Comparison of ENCODE assay signal across 10 mouse cellular contexts in the genomic region with DNA sequence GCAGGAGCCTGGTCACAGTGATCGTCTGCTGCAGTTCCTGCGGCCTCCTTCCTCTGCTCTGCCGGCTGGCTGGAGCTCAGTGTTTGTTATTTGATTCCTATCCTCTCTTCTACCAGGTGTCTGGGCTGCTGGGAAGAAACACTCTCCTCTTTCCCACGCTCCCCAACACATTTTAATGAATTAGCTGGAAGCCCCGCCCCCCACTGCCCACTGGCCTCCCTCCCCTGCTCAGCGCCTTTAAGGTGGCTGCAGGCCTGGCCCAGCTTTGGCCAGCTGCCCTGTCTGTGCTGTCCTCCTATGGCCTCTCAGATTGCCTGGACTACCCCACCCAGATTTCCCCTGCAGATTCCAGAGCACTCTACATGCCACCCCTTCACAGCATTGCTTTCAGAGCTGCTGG. TPM values are rescaled to one million over a fixed set of nuclear protein-coding genes. Genes with fewer than 3 reads are reported as not detected.
DNase-seq lines count a peak whose midpoint lies in the region; ATAC-seq lines count a peak whose summit lies in the region.
"Had no signal": no experiment of that assay in that cellular context is flagged by ENCODE, and none has a peak within 500 bp of the region (broad histone marks: within the 10 kb centered on the region; RNA-seq: fewer than 3 reads in every experiment).

No protein-coding gene starts in this region.

- 0% methylated on average over 6 of the region's 6 CpGs for WGBS in forebrain, embryonic 12.5 days
- WGBS in intestine, embryonic 14.5 days: 4% methylated on average over 6 of the region's 6 CpGs
- 8% methylated on average over 6 of the region's 6 CpGs for WGBS in lung, embryonic 15.5 days

- H3K27ac ChIP-seq in forebrain, embryonic 12.5 days: peak overlapping the region; percentile 85
- H3K27ac ChIP-seq in intestine, embryonic 14.5 days (ENCODE audit: low read depth): 0 out of 2 replicates have a peak overlapping the region, but pooled peaks have one; percentile 40
- H3K27ac ChIP-seq in lung, embryonic 15.5 days: peak overlapping the region; percentile 71

- H3K9me3 ChIP-seq in forebrain, embryonic 12.5 days: no peaks in the 10 kb centered on the region
- H3K9me3 ChIP-seq in intestine, embryonic 14.5 days (ENCODE audit: control insufficient read depth, low read length): no peaks in the 10 kb centered on the region
- H3K9me3 ChIP-seq in lung, embryonic 15.5 days: no peaks in the 10 kb centered on the region

- H3K36me3 ChIP-seq in forebrain, embryonic 12.5 days (replicated peaks): no peaks in the 10 kb centered on the region
- H3K36me3 ChIP-seq in intestine, embryonic 14.5 days (ENCODE audit: control insufficient read depth, insufficient read depth, low read length): no peaks in the 10 kb centered on the region
- no peaks in the 10 kb centered on the region for H3K36me3 ChIP-seq in lung, embryonic 15.5 days

- intact Hi-C loops in left cerebral cortex, postnatal 10 days (cut with DNase I): no loop called here

- H3K27me3 ChIP-seq in forebrain, embryonic 12.5 days: no peaks in the 10 kb centered on the region
- H3K27me3 ChIP-seq in intestine, embryonic 14.5 days (replicated peaks; ENCODE audit: control insufficient read depth, insufficient read depth, low read length): peaks cover 62% of the 10 kb centered on the region
- H3K27me3 ChIP-seq in lung, embryonic 15.5 days: peaks cover 58% of the 10 kb centered on the region

- peak overlapping the region; percentile 21 for H3K4me3 ChIP-seq in forebrain, embryonic 12.5 days (replicated peaks)
- H3K4me3 ChIP-seq in intestine, embryonic 14.5 days (ENCODE audit: low read depth, low read length): no peak overlapping the region
- no peak overlapping the region for H3K4me3 ChIP-seq in lung, embryonic 15.5 days

- peak; percentile 59 to 89 for DNase-seq in left cerebral cortex, postnatal 10 days (ENCODE audit: extremely low spot score in 1 of 2, low spot score in 2 of 2)
- no peak for DNase-seq in left cerebral cortex, adult 8-10 months (ENCODE audit: low spot score in 2 of 2)
- peak; percentile 58 for DNase-seq in intestine, embryonic 14.5 days (ENCODE audit: low spot score)
- DNase-seq in right cerebral cortex, postnatal 4 days: peak; percentile 79
- no peak for DNase-seq in frontal cortex, adult 2 months (ENCODE audit: extremely low spot score in 1 of 2, low spot score in 1 of 2)
- DNase-seq in adrenal gland, postnatal 4 days (ENCODE audit: low spot score in 2 of 2): no peak

- ATAC-seq in forebrain, embryonic 12.5 days (ENCODE audit: low FRiP score): peak; percentile 16; the same call in 1 of the 2 replicates
- ATAC-seq in intestine, embryonic 14.5 days (replicated peaks; ENCODE audit: low FRiP score, low TSS enrichment, low read depth): no peak
- no peak for ATAC-seq in lung, embryonic 15.5 days (ENCODE audit: borderline replicate concordance, extremely low read depth, low FRiP score, low TSS enrichment)

- H3K4me2 ChIP-seq in forebrain, embryonic 12.5 days: peak overlapping the region; percentile 48
- H3K4me2 ChIP-seq in intestine, embryonic 14.5 days (ENCODE audit: low read length): 0 out of 2 replicates have a peak overlapping the region, but pooled peaks have one; percentile 7
- peak overlapping the region; percentile 30; the same call in 1 of the 2 replicates for H3K4me2 ChIP-seq in lung, embryonic 15.5 days

- peaks cover 61% of the 10 kb centered on the region for H3K4me1 ChIP-seq in forebrain, embryonic 12.5 days
- peaks cover 24% of the 10 kb centered on the region for H3K4me1 ChIP-seq in intestine, embryonic 14.5 days (replicated peaks; ENCODE audit: control insufficient read depth, insufficient read depth, low read length)
- peaks cover 65% of the 10 kb centered on the region for H3K4me1 ChIP-seq in lung, embryonic 15.5 days

- H3K9ac ChIP-seq in forebrain, embryonic 12.5 days: peak overlapping the region; percentile 47
- H3K9ac ChIP-seq in intestine, embryonic 14.5 days (ENCODE audit: low read length): peak overlapping the region; percentile 8; the same call in 1 of the 2 replicates
- peak overlapping the region; percentile 7; the same call in 1 of the 2 replicates for H3K9ac ChIP-seq in lung, embryonic 15.5 days

RNA-seq across cellular contexts. Expression of a gene that starts 2.9 kb away (rescaled TPM):
- 10 to 100 TPM; 34.5 to 41.9 TPM for total RNA-seq in left cerebral cortex, postnatal 10 days (2021)
- total RNA-seq in left cerebral cortex, adult 8-10 months (2022): 10 to 100 TPM; 20.5 to 27.9 (median 23.4) TPM
- 76.8 and 81.0 TPM in 2 replicates for polyA plus RNA-seq in forebrain, embryonic 12.5 days (2016; fragmentation: Nextera tagmentation; extraction: Ambion mirVana)
- polyA plus RNA-seq in intestine, embryonic 14.5 days (2014; fragmentation: Nextera tagmentation; extraction: Ambion mirVana): 8.2 and 13.2 TPM in 2 replicates
- 15.7 and 16.0 TPM in 2 replicates for polyA plus RNA-seq in lung, embryonic 15.5 days (2015; fragmentation: Nextera tagmentation; extraction: Ambion mirVana)
- polyA plus RNA-seq in frontal cortex, adult 2 months (2012; rRNA removed): 38.7 and 39.1 TPM in 2 replicates
- 10 to 100 TPM; 10.2 to 18.4 TPM for total RNA-seq in adrenal gland, postnatal 4 days (2021)

RNA-seq across cellular contexts. Expression of a gene that starts 19.0 kb away (rescaled TPM):
- total RNA-seq in left cerebral cortex, postnatal 10 days (2021): 1 to 10 TPM; 1.8 to 1.9 TPM
- total RNA-seq in left cerebral cortex, adult 8-10 months (2022): 1 to 10 TPM; 2.2 to 3.4 (median 2.5) TPM
- polyA plus RNA-seq in forebrain, embryonic 12.5 days (2016; fragmentation: Nextera tagmentation; extraction: Ambion mirVana): 0.62 and 1.0 TPM in 2 replicates
- 14.4 and 18.1 TPM in 2 replicates for polyA plus RNA-seq in intestine, embryonic 14.5 days (2014; fragmentation: Nextera tagmentation; extraction: Ambion mirVana)
- polyA plus RNA-seq in lung, embryonic 15.5 days (2015; fragmentation: Nextera tagmentation; extraction: Ambion mirVana): 8.8 and 11.7 TPM in 2 replicates
- 2.6 and 3.0 TPM in 2 replicates for polyA plus RNA-seq in frontal cortex, adult 2 months (2012; rRNA removed)
- 10 to 100 TPM; 23.1 to 24.3 TPM for total RNA-seq in adrenal gland, postnatal 4 days (2021)

RNA-seq across cellular contexts. Expression of a gene that starts 33.6 kb away (rescaled TPM):
- 10 to 100 TPM; 51.1 to 56.9 TPM for total RNA-seq in left cerebral cortex, postnatal 10 days (2021)
- 10 to 100 TPM; 58.4 to 64.2 (median 59.4) TPM for total RNA-seq in left cerebral cortex, adult 8-10 months (2022)
- 106 and 111 TPM in 2 replicates for polyA plus RNA-seq in forebrain, embryonic 12.5 days (2016; fragmentation: Nextera tagmentation; extraction: Ambion mirVana)
- polyA plus RNA-seq in intestine, embryonic 14.5 days (2014; fragmentation: Nextera tagmentation; extraction: Ambion mirVana): 99.1 and 107 TPM in 2 replicates
- 121 and 122 TPM in 2 replicates for polyA plus RNA-seq in lung, embryonic 15.5 days (2015; fragmentation: Nextera tagmentation; extraction: Ambion mirVana)
- 60.2 and 65.6 TPM in 2 replicates for polyA plus RNA-seq in frontal cortex, adult 2 months (2012; rRNA removed)
- 10 to 100 TPM; 64.8 to 65.8 TPM for total RNA-seq in adrenal gland, postnatal 4 days (2021)

RNA-seq across cellular contexts. Expression of a gene that starts 36.8 kb away (rescaled TPM):
- not detected for total RNA-seq in left cerebral cortex, postnatal 10 days (2021)
- under 1 TPM in 3 of 4 experiments, not detected in 1; 0.23 to 0.82 (median 0.30) TPM for total RNA-seq in left cerebral cortex, adult 8-10 months (2022)
- polyA plus RNA-seq in forebrain, embryonic 12.5 days (2016; fragmentation: Nextera tagmentation; extraction: Ambion mirVana): not detected in 2 replicates
- 0.18 TPM in 1 of 2 replicates, not detected in the other for polyA plus RNA-seq in intestine, embryonic 14.5 days (2014; fragmentation: Nextera tagmentation; extraction: Ambion mirVana)
- polyA plus RNA-seq in lung, embryonic 15.5 days (2015; fragmentation: Nextera tagmentation; extraction: Ambion mirVana): not detected in 2 replicates
- 0.06 and 0.15 TPM in 2 replicates for polyA plus RNA-seq in frontal cortex, adult 2 months (2012; rRNA removed)
- total RNA-seq in adrenal gland, postnatal 4 days (2021): not detected
- total RNA-seq: gastrocnemius, postnatal 4 days; neutrophil, adult 5-6 weeks had no signal

RNA-seq across cellular contexts. Expression of a gene that starts 40.9 kb away (rescaled TPM):
- total RNA-seq in left cerebral cortex, postnatal 10 days (2021): not detected
- total RNA-seq in left cerebral cortex, adult 8-10 months (2022): 1 to 10 TPM in 1 of 4 experiments, not detected in 3; 1.4 TPM
- polyA plus RNA-seq in forebrain, embryonic 12.5 days (2016; fragmentation: Nextera tagmentation; extraction: Ambion mirVana): 0.46 and 0.87 TPM in 2 replicates
- 0.51 TPM in 1 of 2 replicates, not detected in the other for polyA plus RNA-seq in intestine, embryonic 14.5 days (2014; fragmentation: Nextera tagmentation; extraction: Ambion mirVana)
- 0.69 and 1.4 TPM in 2 replicates for polyA plus RNA-seq in lung, embryonic 15.5 days (2015; fragmentation: Nextera tagmentation; extraction: Ambion mirVana)
- polyA plus RNA-seq in frontal cortex, adult 2 months (2012; rRNA removed): 0.16 and 0.19 TPM in 2 replicates
- under 1 TPM; 0.45 to 0.68 TPM for total RNA-seq in adrenal gland, postnatal 4 days (2021)
- total RNA-seq: neutrophil, adult 5-6 weeks had no signal

Comparison
In these comparisons a context has a peak if more than half of its experiments do, and no peak if none do; other contexts are left out.
1. DNase-seq: peak in left cerebral cortex, postnatal 10 days (2 of 2), intestine, embryonic 14.5 days (single experiment) and right cerebral cortex, postnatal 4 days (single experiment); none in left cerebral cortex, adult 8-10 months (0 of 2), frontal cortex, adult 2 months (0 of 2) and adrenal gland, postnatal 4 days (0 of 2).
2. Peak in every context shown above with its lines, with median percentiles within 50 percentile points of each other: H3K27ac ChIP-seq, H3K4me2 ChIP-seq and H3K9ac ChIP-seq.